Mouse (Mus musculus): ENCODE measurements around the gene Spin1. TPM values are rescaled to one million over a fixed set of nuclear protein-coding genes. Genes with fewer than 3 reads are reported as not detected.
"Not testable (repeated sequence)": the region's sequence is repeated elsewhere in the genome, so short reads cannot be mapped to it uniquely, and the experiment has no call there.

The Spin1 gene
- polyA plus RNA-seq, 1 experiment from 2014 or later = 32.7 TPM

- Histone ChIP-seq H3K4me1 (replicated peaks; ENCODE audit: control insufficient read depth, insufficient read depth, low read length) (no peaks in the 10 kb centered on the region; the same call in 1 of the 2 replicates), H3K27ac (ENCODE audit: low read depth, low read length) (no peak overlapping the region), H3K9me3 (ENCODE audit: control insufficient read depth) (no peaks in the 10 kb centered on the region), H3K4me2 (replicated peaks; ENCODE audit: low read depth) (no peak overlapping the region), H3K36me3 (ENCODE audit: control insufficient read depth, insufficient read depth) (no peaks in the 10 kb centered on the region), H3K9ac (ENCODE audit: low read depth, low read length) (no peak overlapping the region), H3K4me3 (ENCODE audit: low read depth, low read length) (no peak overlapping the region), H3K27me3 (replicated peaks; ENCODE audit: control insufficient read depth, insufficient read depth, low read length) (no peaks in the 10 kb centered on the region)
- WGBS = 58% methylated on average over 4 of the region's 4 CpGs
- no peak for TF ChIP-seq CTCF (IDR thresholded peaks at IDR 0.05; ENCODE audit: low read depth)
- no peak for ATAC-seq
Observed at GRCm38 (mm10) chr13:51106816-51107215, 6.1 kb downstream of the Spin1 start.

DNA sequence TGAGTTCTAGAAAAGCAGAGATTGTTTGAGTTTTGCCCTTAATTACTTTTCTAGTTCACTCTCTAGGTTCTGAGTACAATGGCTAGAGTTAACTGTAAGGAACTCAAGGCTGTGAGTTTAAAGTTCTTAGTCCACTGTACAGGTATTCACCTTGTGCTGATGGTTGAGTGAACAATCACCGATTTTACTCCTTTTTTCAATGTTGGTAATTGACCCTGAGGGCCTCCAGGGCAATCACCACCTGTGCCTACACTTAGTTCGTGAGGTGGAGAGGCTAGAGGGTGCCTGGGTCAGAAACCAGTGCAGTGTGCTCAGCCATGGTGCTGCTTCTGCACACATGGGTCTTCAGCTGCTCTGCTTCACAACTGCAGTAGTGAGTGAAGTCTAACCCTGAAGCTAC is 8.8 kb downstream of the Spin1 start:
- H3K36me3 ChIP-seq (ENCODE audit: control insufficient read depth, insufficient read depth) = peaks cover 6% of the 10 kb centered on the region; the same call in 1 of the 2 replicates
- no peaks in the 10 kb centered on the region for H3K4me1 ChIP-seq (replicated peaks; ENCODE audit: control insufficient read depth, insufficient read depth, low read length)
- no peak for ATAC-seq
- H3K9ac ChIP-seq (ENCODE audit: low read depth, low read length) = no peak overlapping the region
- H3K27ac ChIP-seq (ENCODE audit: low read depth, low read length) = peak overlapping the region; percentile 50
- no peaks in the 10 kb centered on the region for H3K27me3 ChIP-seq (replicated peaks; ENCODE audit: control insufficient read depth, insufficient read depth, low read length)
- WGBS = 54% methylated on average over 2 of the region's 2 CpGs
- TF ChIP-seq CTCF (IDR thresholded peaks at IDR 0.05; ENCODE audit: low read depth) = no peak
- no peak overlapping the region for H3K4me2 ChIP-seq (replicated peaks; ENCODE audit: low read depth)
- no peak overlapping the region for H3K4me3 ChIP-seq (ENCODE audit: low read depth, low read length)
- H3K9me3 ChIP-seq (ENCODE audit: control insufficient read depth) = no peaks in the 10 kb centered on the region

DNA sequence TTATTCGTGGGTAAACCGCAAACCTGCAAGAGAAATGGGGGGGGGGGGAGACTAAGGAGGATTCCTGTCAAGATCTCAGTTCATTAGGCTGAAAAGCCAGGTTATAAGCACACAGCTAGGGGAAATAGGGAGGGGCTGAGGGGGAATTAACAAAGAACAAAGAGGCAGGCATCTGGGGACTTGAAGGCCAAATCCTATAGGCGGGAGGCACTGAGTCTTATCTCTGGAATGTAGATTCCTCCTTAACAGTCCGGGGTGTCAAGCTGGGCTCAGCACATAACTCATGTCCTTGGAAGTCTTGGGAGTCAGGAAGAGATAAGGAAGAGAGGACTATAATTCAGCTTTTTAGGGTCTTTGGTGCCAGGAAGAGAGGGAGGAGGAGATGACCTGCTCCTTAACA is 13.7 kb downstream of the Spin1 start:
- not testable (repeated sequence) for H3K27me3 ChIP-seq (replicated peaks; ENCODE audit: control insufficient read depth, insufficient read depth, low read length); H3K4me1 ChIP-seq (replicated peaks; ENCODE audit: control insufficient read depth, insufficient read depth, low read length); H3K4me2 ChIP-seq (replicated peaks; ENCODE audit: low read depth); H3K27ac ChIP-seq (ENCODE audit: low read depth, low read length); ATAC-seq; H3K9ac ChIP-seq (ENCODE audit: low read depth, low read length); H3K4me3 ChIP-seq (ENCODE audit: low read depth, low read length); H3K9me3 ChIP-seq (ENCODE audit: control insufficient read depth); H3K36me3 ChIP-seq (ENCODE audit: control insufficient read depth, insufficient read depth)
- 36% methylated on average over 4 of the region's 4 CpGs for WGBS

DNA sequence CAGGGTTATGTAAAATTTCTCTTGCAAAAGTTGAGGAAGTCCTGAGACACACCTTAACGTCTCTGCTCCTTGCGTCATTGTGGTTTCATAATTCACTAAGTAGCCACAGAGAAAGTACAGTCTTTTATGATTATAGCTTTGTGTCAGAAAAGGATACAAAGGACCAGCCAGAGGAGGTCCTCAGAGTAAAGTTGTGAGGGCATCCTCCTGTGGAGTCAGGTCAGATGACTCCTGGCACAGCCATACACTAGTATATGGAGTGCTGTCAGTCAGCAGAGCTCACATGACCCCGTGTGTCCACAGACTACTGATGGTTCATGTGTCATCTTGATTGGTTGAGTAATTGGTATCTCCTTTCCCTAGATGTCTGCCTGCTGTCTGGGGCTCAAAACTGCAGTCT is 15.1 kb downstream of the Spin1 start:
- no peak overlapping the region for H3K4me3 ChIP-seq (ENCODE audit: low read depth, low read length)
- H3K4me1 ChIP-seq (replicated peaks; ENCODE audit: control insufficient read depth, insufficient read depth, low read length) = peaks cover 15% of the 10 kb centered on the region
- ATAC-seq = peak; percentile 83
- no peaks in the 10 kb centered on the region for H3K9me3 ChIP-seq (ENCODE audit: control insufficient read depth)
- peak; percentile 41 for TF ChIP-seq CTCF (IDR thresholded peaks at IDR 0.05; ENCODE audit: low read depth)
- no peak overlapping the region for H3K27ac ChIP-seq (ENCODE audit: low read depth, low read length)
- 37% methylated on average over 3 of the region's 3 CpGs for WGBS
- no peaks in the 10 kb centered on the region for H3K27me3 ChIP-seq (replicated peaks; ENCODE audit: control insufficient read depth, insufficient read depth, low read length)
- no peak overlapping the region for H3K9ac ChIP-seq (ENCODE audit: low read depth, low read length)
- peaks cover 6% of the 10 kb centered on the region; the same call in 1 of the 2 replicates for H3K36me3 ChIP-seq (ENCODE audit: control insufficient read depth, insufficient read depth)
- H3K4me2 ChIP-seq (replicated peaks; ENCODE audit: low read depth) = no peak overlapping the region

GRCm38 (mm10) chr13:51120734-51121133 is 20.1 kb downstream of the Spin1 start:
- no peak for TF ChIP-seq CTCF (IDR thresholded peaks at IDR 0.05; ENCODE audit: low read depth)
- Histone ChIP-seq H3K4me1 (replicated peaks; ENCODE audit: control insufficient read depth, insufficient read depth, low read length) (peaks cover 16% of the 10 kb centered on the region), H3K4me2 (replicated peaks; ENCODE audit: low read depth) (no peak overlapping the region; the same call in 1 of the 2 replicates), H3K9ac (ENCODE audit: low read depth, low read length) (no peak overlapping the region), H3K27me3 (replicated peaks; ENCODE audit: control insufficient read depth, insufficient read depth, low read length) (no peaks in the 10 kb centered on the region), H3K27ac (ENCODE audit: low read depth, low read length) (no peak overlapping the region), H3K9me3 (ENCODE audit: control insufficient read depth) (no peaks in the 10 kb centered on the region), H3K36me3 (ENCODE audit: control insufficient read depth, insufficient read depth) (peaks cover 8% of the 10 kb centered on the region; the same call in 1 of the 2 replicates), H3K4me3 (ENCODE audit: low read depth, low read length) (no peak overlapping the region)
- WGBS = 11% methylated on average over 4 of the region's 4 CpGs
- no peak for ATAC-seq

GRCm38 (mm10) chr13:51121966-51122365 is 21.3 kb downstream of the Spin1 start:
- H3K36me3 ChIP-seq (ENCODE audit: control insufficient read depth, insufficient read depth) = peaks cover 8% of the 10 kb centered on the region; the same call in 1 of the 2 replicates
- no peak overlapping the region for H3K27ac ChIP-seq (ENCODE audit: low read depth, low read length)
- 44% methylated on average over 1 of the region's 1 CpGs for WGBS
- H3K4me3 ChIP-seq (ENCODE audit: low read depth, low read length) = no peak overlapping the region
- H3K4me2 ChIP-seq (replicated peaks; ENCODE audit: low read depth) = no peak overlapping the region
- no peak for TF ChIP-seq CTCF (IDR thresholded peaks at IDR 0.05; ENCODE audit: low read depth)
- H3K9ac ChIP-seq (ENCODE audit: low read depth, low read length) = no peak overlapping the region
- H3K27me3 ChIP-seq (replicated peaks; ENCODE audit: control insufficient read depth, insufficient read depth, low read length) = no peaks in the 10 kb centered on the region
- H3K9me3 ChIP-seq (ENCODE audit: control insufficient read depth) = no peaks in the 10 kb centered on the region
- no peak for ATAC-seq
- H3K4me1 ChIP-seq (replicated peaks; ENCODE audit: control insufficient read depth, insufficient read depth, low read length) = peaks cover 16% of the 10 kb centered on the region

GRCm38 (mm10) chr13:51122771-51123170 is 22.1 kb downstream of the Spin1 start:
- Histone ChIP-seq H3K4me3 (ENCODE audit: low read depth, low read length) (no peak overlapping the region), H3K4me1 (replicated peaks; ENCODE audit: control insufficient read depth, insufficient read depth, low read length) (peaks cover 16% of the 10 kb centered on the region), H3K27ac (ENCODE audit: low read depth, low read length) (no peak overlapping the region), H3K4me2 (replicated peaks; ENCODE audit: low read depth) (no peak overlapping the region), H3K36me3 (ENCODE audit: control insufficient read depth, insufficient read depth) (peaks cover 9% of the 10 kb centered on the region; the same call in 1 of the 2 replicates), H3K9me3 (ENCODE audit: control insufficient read depth) (no peaks in the 10 kb centered on the region), H3K9ac (ENCODE audit: low read depth, low read length) (no peak overlapping the region), H3K27me3 (replicated peaks; ENCODE audit: control insufficient read depth, insufficient read depth, low read length) (no peaks in the 10 kb centered on the region)
- WGBS = 84% methylated on average over 8 of the region's 8 CpGs
- no peak for ATAC-seq
- no peak for TF ChIP-seq CTCF (IDR thresholded peaks at IDR 0.05; ENCODE audit: low read depth)

Measured in intestine, postnatal 0 days (tissue).